Mouse (Mus musculus) embryonic stem cell, embryonic (primary cell): ENCODE results near the gene Fhit.

Experiments
- CTCF ChIA-PET, 4 experiments: fragments of 300-600 bp in 2 of 4; fragments of 350-600 bp in 2 of 4; sonication (Branson Sonifier 250); formaldehyde crosslinking; loops; one replicate each; lab custom pipeline; 2022; ENCODE audit warnings: inconsistent platforms in 2 of 4; lab: Charles Lee
- POLR2A ChIA-PET, 4 experiments: fragments of 300-600 bp in 2 of 4; fragments of 350-600 bp in 2 of 4; sonication (Branson Sonifier 250); formaldehyde crosslinking; loops; one replicate each; lab custom pipeline; 2022; ENCODE audit warnings: antibody characterized with exemption in 4 of 4, inconsistent platforms in 1 of 4; lab: Charles Lee

Gene Fhit

DNA sequence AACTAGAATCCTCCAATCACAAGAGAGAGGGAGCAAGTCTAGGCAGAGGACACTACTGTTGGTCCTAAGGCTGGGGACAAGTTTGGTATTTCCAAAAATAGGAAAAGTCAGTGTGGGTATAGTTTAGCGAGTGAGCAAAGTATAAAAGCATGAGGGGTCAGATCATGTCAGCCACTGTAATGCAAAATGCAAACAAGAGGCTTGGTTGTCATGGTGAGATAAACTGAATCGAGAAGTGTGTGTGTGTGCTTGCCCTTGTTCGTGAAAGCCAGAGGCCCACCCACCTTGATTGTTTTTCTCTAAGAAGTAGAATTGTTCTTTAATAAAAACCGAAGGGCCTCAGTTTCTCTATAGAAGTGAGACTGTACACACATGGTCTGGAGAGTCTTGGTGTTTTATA is 1465.8 kb downstream of the Fhit start:
- POLR2A ChIA-PET, result interaction anchor here in 1 of 4 experiments (0.5 to 1.0 kb wide), 2 partner anchors 24 to 1981 kb away, joined by 3 to 6 read pairs; no protein-coding TSS in a partner anchor
- CTCF ChIA-PET, result interaction anchor here in 1 of 4 experiments (0.5 kb wide), 1 partner anchor 181 kb away, joined by 13 read pairs; no protein-coding TSS in a partner anchor

DNA sequence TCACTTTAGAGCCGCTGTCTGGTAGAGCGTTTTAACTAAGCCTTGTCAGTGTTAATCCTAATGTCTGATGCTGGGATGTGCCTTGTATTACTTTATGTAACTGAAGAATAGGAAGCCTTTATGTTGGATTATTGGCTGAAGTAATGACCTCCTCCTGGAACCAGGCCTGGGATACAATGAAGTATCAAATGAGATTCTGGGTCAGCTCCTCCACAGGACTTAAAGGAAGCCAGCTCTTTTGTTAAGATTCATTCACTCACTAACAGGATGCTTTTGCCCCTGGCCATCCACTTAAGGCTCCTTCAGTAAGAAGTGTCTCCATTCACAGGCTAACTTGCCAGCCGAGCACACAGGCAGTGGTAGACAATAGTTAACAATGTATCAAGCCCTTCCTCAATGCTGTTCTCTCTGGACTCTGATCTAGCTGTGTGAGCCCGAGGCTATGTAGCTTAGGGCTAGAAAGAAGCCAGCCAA is 1466.6 kb downstream of the Fhit start:
- ChIA-PET CTCF (no interaction called here), POLR2A (interaction anchor here in 2 of 4 experiments (0.6 to 1.1 kb wide), 3 partner anchors 22 to 1749 kb away, joined by 3 to 9 read pairs (median 4); no protein-coding TSS in a partner anchor)

DNA sequence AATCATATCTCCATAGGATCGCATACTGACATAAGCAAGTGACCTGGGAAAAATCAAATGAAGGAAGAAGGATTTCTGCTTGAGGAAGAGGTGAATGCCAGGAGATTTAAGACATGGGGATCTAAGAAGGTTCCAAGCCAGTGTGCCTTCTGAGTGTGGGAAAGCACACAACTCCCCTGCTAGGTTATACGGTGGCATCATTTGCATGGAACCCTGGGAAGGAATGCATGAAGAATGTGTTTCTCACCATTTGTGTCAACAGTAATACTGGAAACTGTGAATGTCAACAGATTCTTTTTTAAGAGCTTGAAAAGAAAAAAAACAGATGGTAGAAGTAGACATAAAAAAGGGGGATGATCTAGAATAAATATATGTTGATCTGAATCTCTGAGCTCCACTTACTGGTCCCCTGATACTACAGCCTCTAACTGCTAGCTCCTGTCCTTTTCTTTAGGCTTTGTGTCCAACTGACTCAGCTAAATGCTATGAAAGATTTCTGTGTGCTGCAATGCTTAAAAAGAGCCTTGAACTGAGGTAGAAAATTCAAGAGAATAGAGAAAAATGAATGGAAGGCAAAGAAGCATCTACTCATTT is 1473.1 kb downstream of the Fhit start:
- ChIA-PET POLR2A (no interaction called here), CTCF (no interaction called here)

DNA sequence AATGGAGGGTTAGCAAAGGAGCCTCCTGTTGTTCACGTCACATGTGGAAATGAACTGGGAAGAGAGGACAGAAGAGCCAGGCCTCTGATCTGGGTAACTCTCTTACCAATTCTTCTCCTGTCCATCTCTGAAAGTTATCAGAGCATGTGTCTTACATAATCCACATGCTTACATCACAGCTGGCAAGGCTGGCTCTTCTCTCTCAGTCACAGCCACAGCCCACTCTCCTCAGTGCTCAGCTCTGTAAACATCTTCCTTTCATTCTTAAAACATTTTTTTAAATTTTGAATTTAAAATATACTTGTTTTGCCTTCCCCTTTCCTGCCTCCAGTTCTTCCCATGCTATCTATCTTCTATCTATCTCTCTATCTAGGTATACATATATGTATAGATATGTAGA is 1477.5 kb downstream of the Fhit start:
- CTCF ChIA-PET, result no interaction called here
- POLR2A ChIA-PET, result no interaction called here

DNA sequence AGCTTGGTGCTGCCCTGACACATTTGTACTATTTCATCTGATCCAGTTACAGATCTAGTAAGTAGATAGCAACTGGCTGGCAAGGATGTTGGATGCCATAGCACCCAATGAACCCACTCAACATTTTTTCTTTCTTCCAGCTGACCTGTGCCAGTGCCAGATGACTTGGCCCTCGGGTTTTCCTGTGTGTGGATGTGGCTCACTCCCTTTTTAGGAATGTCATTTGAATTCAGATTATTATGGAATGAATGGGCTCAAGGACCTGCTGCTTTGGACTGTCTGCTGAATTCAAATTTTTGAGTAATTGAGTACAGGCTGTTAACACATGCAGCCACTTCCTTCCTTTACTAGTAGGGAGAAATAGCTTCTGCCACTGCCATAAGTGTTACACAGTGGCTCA is 1489.1 kb downstream of the Fhit start:
- POLR2A ChIA-PET, result interaction anchor here in 1 of 4 experiments (1.0 kb wide), 1 partner anchor 22 kb away, joined by 4 read pairs; no protein-coding TSS in a partner anchor
- CTCF ChIA-PET, result no interaction called here

DNA sequence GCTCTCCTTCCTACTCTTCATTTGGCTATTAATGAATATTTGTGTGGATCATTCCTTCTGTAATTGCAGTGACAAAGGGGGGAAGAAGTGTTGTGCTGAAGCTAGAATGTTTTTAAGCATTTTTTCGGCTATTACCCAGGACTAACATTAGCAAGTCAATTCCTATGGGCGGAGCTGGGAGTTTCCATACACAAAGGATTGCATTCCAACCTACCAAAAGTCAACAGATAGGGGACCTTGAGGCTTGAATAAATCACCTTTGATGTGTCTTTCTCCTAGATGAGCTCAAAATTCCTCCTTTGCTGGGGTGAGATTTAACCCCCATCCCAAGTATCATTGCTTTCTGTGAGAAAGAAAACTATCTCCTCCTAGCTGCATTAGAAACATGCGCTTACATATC is 1490.1 kb downstream of the Fhit start:
- ChIA-PET POLR2A (interaction anchor here in 1 of 4 experiments (0.8 to 1.1 kb wide), 2 partner anchors 8 to 24 kb away, joined by 3 read pairs; no protein-coding TSS in a partner anchor), CTCF (interaction anchor here in 1 of 4 experiments (0.6 kb wide), 1 partner anchor 228 kb away, joined by 3 read pairs; no protein-coding TSS in a partner anchor)

DNA sequence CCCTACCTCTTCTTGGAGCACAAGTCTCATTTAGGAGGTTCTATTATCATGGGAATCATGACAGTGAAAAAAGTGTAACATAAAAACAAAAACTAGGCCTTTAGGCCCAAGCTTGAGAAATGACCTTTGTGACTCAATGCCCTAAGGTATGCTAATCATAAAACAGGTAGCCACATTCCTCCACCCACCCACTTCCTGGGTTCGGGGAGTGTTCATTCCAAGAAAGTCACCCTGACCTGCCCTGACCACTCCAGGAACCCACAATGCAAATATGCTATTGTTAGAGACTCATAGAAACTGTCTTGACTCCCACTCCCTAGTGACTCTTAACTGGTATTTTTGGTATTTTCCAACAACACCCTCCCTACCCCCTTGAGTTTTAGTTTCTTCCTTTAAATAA is 1492.1 kb downstream of the Fhit start:
- ChIA-PET POLR2A (no interaction called here), CTCF (no interaction called here)

DNA sequence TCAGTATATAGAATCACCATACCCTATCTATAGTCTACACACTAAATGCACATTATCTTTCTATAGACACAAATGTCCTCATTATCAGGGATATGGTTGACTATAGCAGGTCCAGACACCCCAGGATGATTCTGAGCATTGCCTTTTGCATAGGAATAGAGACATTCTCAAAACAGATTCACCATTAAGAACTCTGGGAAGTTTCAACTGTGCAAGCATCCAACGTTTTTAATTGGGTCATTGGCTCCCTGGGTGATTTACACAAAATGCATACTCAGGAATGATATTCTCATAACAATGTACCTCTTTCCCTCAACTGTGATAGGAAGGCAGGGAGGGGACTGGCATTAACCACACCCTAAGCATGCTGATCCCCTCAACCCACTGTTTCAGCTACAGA is 1503.4 kb downstream of the Fhit start:
- ChIA-PET POLR2A (no interaction called here), CTCF (no interaction called here)

DNA sequence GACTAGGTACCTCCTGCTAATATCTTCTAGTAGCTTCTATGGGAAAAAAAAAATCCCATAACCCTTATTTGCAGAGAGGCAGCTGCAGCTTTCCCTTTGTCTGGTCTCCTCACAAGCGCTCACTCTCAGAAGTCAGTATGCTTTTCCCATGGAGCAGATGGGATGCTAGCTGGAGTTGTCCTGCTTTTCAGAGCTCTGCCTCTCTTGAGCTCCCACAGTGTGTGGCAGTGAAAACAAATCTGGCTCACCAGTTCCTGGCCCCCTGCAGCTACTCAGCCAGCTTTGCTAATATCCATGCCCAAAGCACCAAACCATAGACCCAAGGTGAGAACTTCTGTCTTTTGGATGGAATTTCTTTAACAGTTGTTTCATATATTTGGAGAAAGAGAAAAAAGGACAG is 1510.4 kb downstream of the Fhit start:
- POLR2A ChIA-PET, result no interaction called here

DNA sequence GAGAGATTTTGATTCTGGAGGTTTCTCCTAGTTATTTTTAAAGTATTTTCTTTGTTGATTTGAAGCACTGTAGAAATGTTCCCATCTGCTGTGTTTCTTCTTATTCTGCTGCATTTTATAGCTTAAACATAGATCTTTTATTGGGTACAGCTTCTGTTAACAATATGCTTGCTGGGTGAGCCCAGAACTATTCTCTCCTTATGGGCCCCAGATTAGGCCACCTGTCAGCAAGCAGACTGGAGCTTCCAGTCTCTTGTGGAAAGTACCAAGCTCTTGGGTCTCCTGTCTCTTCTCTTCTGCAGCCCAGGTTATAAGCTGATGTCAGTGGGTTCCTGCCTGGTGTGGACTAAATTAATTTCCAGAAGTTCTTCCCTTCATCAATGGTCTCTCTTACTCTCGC is 1513.4 kb downstream of the Fhit start:
- POLR2A ChIA-PET, result interaction anchor here in 1 of 4 experiments (0.7 to 1.9 kb wide), 2 partner anchors 13 to 122 kb away, joined by 5 to 6 read pairs; no protein-coding TSS in a partner anchor
- CTCF ChIA-PET, result no interaction called here

More for the DNA sequence above, 1510.4 kb downstream of the Fhit start:
- CTCF ChIA-PET, result no interaction called here

DNA sequence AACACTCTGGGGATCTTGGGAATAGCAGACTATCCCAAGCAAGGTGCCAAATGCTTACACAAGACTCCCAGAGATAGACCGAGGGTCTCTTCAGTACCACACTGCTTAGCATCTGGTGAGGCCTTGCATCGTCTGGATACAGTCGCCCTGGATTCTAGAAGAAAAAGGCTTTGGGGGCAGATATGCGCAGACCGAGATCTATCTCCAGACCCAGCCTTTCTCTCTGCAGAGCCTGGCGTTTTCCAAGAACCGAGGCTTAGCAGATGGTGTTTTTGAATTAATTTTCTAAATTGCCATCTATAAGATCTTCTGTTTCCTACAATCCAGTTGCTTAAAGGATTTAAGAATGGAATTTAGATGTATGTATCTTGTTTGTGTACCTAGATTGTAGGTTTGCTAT is 1515.6 kb downstream of the Fhit start:
- ChIA-PET POLR2A (interaction anchor here in 1 of 4 experiments (0.6 kb wide), 1 partner anchor 1239 kb away, joined by 4 read pairs; no protein-coding TSS in a partner anchor), CTCF (no interaction called here)

DNA sequence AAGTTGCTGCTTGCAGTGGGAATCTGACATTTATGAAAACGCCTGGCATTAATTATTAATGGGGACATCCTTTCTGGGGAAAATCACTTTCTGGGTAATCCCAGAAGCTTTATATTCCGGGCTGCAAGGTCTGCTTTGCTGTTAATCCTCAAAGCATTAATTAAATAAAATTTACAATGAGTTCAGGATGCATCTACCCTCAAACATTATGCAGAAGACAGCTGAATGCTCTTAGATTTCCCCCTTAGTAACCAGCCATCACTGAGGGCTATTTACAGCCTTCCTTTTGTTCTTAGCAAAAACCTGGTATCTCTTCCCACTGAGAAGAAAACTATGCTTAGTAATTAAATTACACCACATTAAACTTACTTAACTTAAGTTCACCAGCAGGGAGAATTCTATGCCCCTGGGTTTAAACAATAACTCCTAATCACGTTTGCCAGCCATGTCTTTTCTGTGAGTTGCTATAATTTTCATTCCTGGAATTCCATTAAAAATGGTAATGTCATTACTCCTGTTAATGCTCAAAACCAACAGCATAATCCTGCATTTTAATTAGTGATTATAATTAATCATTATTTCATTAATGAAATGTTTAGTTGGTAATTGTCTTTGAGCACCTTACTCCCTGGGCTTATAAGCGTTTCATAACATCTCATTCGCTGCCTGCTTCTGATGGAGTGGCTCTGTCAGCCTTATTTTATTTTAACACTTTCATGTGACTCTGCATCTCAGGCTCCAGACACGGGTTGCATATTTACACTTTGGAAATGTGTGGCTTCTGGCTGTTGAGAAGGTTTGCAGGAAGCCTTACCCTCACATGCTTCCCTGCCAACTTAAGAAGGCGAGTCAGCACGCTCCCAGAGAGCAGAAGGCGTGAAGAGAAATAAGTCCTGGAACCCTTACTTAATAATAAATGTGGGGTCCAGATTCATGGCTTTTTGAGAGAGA is 1517.3 kb downstream of the Fhit start:
- POLR2A ChIA-PET, result interaction anchor here in 1 of 4 experiments (0.6 kb wide), 1 partner anchor 1472 kb away, joined by 4 read pairs; the partner anchor contains the start of gene Pdhb
- CTCF ChIA-PET, result no interaction called here

DNA sequence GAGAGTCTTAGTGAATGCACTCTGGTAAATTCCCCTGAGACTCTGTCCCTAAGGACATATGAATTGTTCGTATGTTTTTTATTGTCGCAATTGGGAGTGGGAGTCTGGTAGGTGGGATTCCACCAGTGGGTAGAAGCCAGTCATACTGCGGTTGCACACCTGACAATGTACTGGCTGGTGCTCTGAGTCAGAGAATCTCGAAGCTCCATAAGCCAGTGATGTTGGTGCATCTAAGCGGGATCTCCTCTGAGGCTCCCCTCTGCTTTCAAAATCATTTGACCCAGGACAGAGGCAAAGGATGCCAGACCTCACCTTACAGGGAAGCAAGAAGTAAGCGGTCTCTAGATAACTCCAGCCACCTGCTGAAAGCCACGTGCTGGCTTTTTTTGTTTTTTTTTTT is 1518.1 kb downstream of the Fhit start:
- ChIA-PET POLR2A (no interaction called here), CTCF (no interaction called here)

DNA sequence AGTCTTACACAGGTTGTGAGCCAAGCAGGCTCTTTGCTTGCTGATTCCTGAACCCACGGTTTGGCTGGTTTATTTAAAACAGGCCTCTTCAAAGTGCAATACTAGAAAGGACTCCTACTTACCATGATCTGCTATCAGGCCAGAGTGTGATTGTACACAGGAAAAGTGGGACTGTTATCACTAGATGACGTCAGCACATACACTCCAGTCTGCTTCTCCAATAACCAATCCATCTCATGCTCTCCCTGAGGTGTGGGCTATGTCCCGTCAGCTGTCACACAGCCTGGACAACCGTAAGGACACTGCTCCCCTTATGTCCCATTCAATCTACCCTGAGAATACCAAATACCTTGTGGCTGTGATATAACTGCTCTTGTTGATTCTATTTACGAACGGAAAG is 1519.2 kb downstream of the Fhit start:
- POLR2A ChIA-PET, result interaction anchor here in 1 of 4 experiments (1.4 kb wide), 1 partner anchor 9 kb away, joined by 4 read pairs; no protein-coding TSS in a partner anchor
- CTCF ChIA-PET, result no interaction called here

DNA sequence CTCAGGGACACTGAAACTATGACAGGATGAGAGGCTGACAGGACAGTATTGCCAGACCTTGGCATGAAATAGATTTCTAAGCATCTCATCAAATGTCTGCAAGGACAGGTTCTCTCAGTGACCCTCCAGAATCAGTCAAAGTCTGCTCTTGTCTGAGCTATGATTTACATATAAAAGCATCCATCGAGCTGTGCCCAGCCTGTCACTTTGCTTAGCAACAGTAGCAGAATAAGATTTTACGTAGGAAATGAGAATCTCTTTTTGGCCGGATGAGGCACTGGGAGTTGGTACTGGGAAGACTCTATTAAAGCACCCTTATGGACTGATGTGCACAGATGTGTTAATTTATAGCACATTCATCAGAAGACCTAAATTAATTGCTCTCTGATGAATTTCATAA is 1519.8 kb downstream of the Fhit start:
- CTCF ChIA-PET, result no interaction called here
- POLR2A ChIA-PET, result interaction anchor here in 1 of 4 experiments (1.4 kb wide), 1 partner anchor 9 kb away, joined by 4 read pairs; no protein-coding TSS in a partner anchor

DNA sequence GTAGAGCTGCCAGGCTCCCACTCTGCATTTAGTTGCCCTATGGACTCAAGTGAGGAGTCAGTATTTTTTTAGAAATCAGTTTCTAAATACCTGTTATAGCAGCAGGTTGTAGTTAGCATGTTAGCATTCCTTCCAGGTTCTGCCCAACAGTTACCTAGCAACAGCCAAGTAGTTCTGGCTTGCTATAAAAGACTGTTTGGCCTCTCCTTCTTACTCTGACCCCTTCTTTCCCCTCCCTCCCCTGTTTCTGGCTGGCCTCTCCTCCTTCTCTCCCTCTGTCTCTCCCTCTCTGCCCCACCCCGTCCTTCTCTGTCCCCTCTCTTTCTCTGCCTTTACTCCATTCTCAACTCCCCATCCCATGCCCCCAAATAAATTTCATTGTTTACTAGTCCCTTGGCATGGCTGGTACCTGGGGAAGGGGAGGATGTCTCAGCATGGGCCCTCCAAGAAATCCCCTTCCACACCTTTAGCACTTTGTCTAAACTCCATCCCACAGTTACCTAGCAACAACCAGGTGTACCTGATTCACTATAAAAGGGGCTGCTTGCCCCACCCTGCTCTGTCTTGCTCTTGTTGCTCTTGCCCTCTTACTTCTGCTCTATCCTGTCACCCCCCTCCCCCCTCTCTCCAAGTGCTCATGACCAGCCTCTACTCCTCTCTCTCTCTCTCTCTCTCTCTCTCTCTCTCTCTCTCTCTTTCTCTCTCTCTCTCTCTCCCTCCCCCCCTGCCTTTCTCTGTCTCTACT is 1527.4 kb downstream of the Fhit start:
- POLR2A ChIA-PET, result interaction anchor here in 2 of 4 experiments (0.5 to 2.0 kb wide), 2 partner anchors 14 to 47 kb away, joined by 3 to 5 read pairs; no protein-coding TSS in a partner anchor
- CTCF ChIA-PET, result interaction anchor here in 1 of 4 experiments (0.5 kb wide), 1 partner anchor 577 kb away, joined by 7 read pairs; no protein-coding TSS in a partner anchor

DNA sequence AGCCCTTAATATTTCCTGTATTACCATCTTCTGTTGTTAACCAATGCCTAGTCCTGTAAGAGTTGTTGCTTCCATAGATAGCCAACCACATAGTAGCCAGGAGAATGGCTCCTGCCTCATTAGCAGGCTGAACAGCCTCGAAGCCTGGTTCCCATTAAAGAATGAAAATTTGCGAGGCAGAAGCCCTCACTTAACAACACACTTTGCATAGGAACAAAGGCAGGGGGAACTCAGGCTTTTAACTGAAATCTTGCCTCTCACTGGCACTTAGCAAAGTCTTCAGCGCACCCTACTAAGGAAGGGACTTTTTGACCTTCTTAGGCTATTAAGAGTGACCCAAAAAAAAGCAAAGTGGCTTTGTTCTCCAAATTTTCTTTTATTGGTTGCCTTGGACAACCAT is 1529.3 kb downstream of the Fhit start:
- CTCF ChIA-PET, result no interaction called here
- POLR2A ChIA-PET, result no interaction called here

DNA sequence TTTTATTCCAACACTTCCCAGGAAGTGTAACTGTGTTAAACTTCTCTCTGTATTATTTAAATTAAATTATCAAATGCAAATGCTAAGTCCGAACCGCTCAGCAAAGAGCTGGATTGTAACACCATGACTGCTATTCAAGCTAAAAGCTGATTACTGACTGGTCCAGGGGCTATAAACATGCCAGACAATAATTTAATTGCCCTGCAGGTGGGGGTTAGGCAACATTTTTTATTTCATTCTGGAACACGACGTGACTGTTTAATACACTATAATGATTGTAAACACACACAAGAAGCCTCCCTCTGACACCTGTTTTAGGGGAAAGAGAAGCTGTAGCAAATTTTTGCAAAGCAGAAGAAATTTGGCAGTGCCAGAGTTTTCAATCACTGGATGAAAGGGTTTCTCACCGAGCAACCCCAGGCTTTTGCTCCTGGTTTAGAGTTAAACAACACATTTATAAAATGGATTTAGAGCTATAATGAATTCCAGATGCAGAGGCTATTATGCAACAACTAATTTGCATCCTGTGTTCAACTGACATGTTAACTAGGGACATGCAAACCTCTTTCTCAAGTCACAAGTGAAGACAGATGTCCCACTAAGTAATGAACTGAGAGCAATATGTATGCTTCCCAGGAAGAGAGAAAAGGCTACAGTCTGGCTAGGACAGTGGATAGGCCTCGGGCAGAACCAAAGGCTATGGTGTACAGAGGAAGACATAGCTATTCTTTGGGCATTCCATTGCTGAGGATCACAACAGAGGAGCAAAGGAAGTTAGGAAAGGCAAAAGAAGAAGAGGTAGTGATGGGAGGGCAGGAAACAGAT is 1538.4 kb downstream of the Fhit start:
- CTCF ChIA-PET, result no interaction called here
- POLR2A ChIA-PET, result no interaction called here
